Comparison of ENCODE assay signal across 21 mouse cellular contexts in genomic region chr3:93572058-93572791, GRCm38 (mm10). TPM values are rescaled to one million over a fixed set of nuclear protein-coding genes. Genes with fewer than 3 reads are reported as not detected.
A peak's percentile ranks its signal among the peaks of the same experiment; 100 is the strongest.
DNase-seq lines count a peak whose midpoint lies in the region; ATAC-seq and TF ChIP-seq lines count a peak whose summit lies in the region.
"Had no signal": no experiment of that assay in that cellular context is flagged by ENCODE, and none has a peak within 500 bp of the region (broad histone marks: within the 10 kb centered on the region; RNA-seq: fewer than 3 reads in every experiment).

No protein-coding gene starts in this region.

- no peaks in the 10 kb centered on the region for H3K9me3 ChIP-seq in forebrain, embryonic 15.5 days
- H3K9me3 ChIP-seq: embryonic facial prominence, embryonic 10.5 days; heart, embryonic 10.5 days; limb, embryonic 15.5 days; midbrain, embryonic 15.5 days had no signal

- ATAC-seq in forebrain, embryonic 15.5 days (replicated peaks): no peak
- ATAC-seq: forebrain, embryonic 16.5 days; hindbrain, postnatal 0 days; midbrain, embryonic 15.5 days had no signal

- H3K79me2 ChIP-seq in myocyte (ENCODE audit: control insufficient read depth, insufficient read depth): no peaks in the 10 kb centered on the region

- no peaks in the 10 kb centered on the region for H3K27me3 ChIP-seq in myocyte (ENCODE audit: control insufficient read depth, insufficient read depth, insufficient read length)
- H3K27me3 ChIP-seq in forebrain, embryonic 15.5 days: no peaks in the 10 kb centered on the region
- H3K27me3 ChIP-seq: limb, embryonic 15.5 days; midbrain, embryonic 15.5 days had no signal

- TF ChIP-seq POLR2A in myocyte (IDR thresholded peaks at IDR 0.05; ENCODE audit: insufficient read length, low read depth): no peak

- H3K9ac ChIP-seq in forebrain, embryonic 15.5 days (replicated peaks): no peak overlapping the region
- H3K9ac ChIP-seq: limb, embryonic 15.5 days; lung, embryonic 14.5 days; midbrain, embryonic 15.5 days had no signal

- H3K4me1 ChIP-seq in forebrain, embryonic 15.5 days: no peaks in the 10 kb centered on the region
- H3K4me1 ChIP-seq: embryonic facial prominence, embryonic 10.5 days; heart, embryonic 10.5 days; midbrain, embryonic 15.5 days had no signal

- no peak overlapping the region for H3ac ChIP-seq in myocyte (ENCODE audit: control insufficient read depth, insufficient read length)

- no peak overlapping the region for H3K4me3 ChIP-seq in myocyte
- no peak overlapping the region for H3K4me3 ChIP-seq in forebrain, embryonic 15.5 days
- H3K4me3 ChIP-seq: embryonic facial prominence, embryonic 10.5 days; erythroblast, embryonic 14.5 days; heart, embryonic 10.5 days; left cerebral cortex, adult 2 months; limb, embryonic 15.5 days; midbrain, embryonic 15.5 days had no signal

- WGBS in forebrain, embryonic 15.5 days: 71% methylated on average over 5 of the region's 5 CpGs

- H3K4me2 ChIP-seq in myocyte (ENCODE audit: low read depth): peak overlapping the region; percentile 32
- H3K4me2 ChIP-seq in forebrain, embryonic 15.5 days (replicated peaks): no peak overlapping the region
- H3K4me2 ChIP-seq: limb, embryonic 15.5 days; lung, embryonic 14.5 days; midbrain, embryonic 15.5 days had no signal

- H3K36me3 ChIP-seq in myocyte (ENCODE audit: control insufficient read depth, insufficient read depth): no peaks in the 10 kb centered on the region
- no peaks in the 10 kb centered on the region for H3K36me3 ChIP-seq in forebrain, embryonic 15.5 days
- H3K36me3 ChIP-seq: embryonic facial prominence, embryonic 10.5 days; G1E; heart, embryonic 10.5 days; limb, embryonic 15.5 days; midbrain, embryonic 15.5 days had no signal

- peak; percentile 69 for DNase-seq in heart, adult 11 months
- no peak for DNase-seq in heart, adult 18-20 months
- DNase-seq in Muller cell, postnatal 12 days (ENCODE audit: inconsistent ontology term): peak; percentile 82
- DNase-seq in adrenal gland, postnatal 36 days: peak; percentile 72 to 80
- no peak for DNase-seq in left cerebral cortex, adult 8-10 months (ENCODE audit: low spot score in 2 of 2)
- DNase-seq in left cerebral cortex, adult 9 months (ENCODE audit: low spot score in 2 of 2): no peak
- DNase-seq: cerebellum, adult 9-10 months; lung, embryonic 14.5 days; right cerebral cortex, postnatal 14 days; thymus, adult 18-20 months had no signal

- H3K27ac ChIP-seq in forebrain, embryonic 15.5 days (replicated peaks): no peak overlapping the region
- H3K27ac ChIP-seq: embryonic facial prominence, embryonic 10.5 days; heart, embryonic 10.5 days; hindbrain, postnatal 0 days; left cerebral cortex, adult 2 months; limb, embryonic 15.5 days; midbrain, embryonic 15.5 days had no signal

TF ChIP-seq in myocyte, 11 proteins besides CTCF, POLR2A, EP300 and RAD21:
- TF ChIP-seq TCF12 (IDR thresholded peaks at IDR 0.05; ENCODE audit: insufficient read depth, poor library complexity, severe bottlenecking): no peak
- peak; percentile 42 for TF ChIP-seq MAX (IDR thresholded peaks at IDR 0.05; ENCODE audit: low read depth)
- peak; percentile 65 for TF ChIP-seq USF1 (IDR thresholded peaks at IDR 0.05; ENCODE audit: low read depth)
TF ChIP-seq in myocyte: peak in this region for 2.

RNA-seq across cellular contexts. Expression of gene S100a10, which starts 17.3 kb away (rescaled TPM):
- total RNA-seq in heart, adult 18-20 months (2021): 100 to 1,000 TPM in 1 of 2 experiments, 10 to 100 TPM in 1; 92.1 to 100 TPM
- 100 to 1,000 TPM; 166 to 192 TPM for total RNA-seq in adrenal gland, postnatal 36 days (2021)
- polyA plus RNA-seq in myocyte (2012; fragmentation: generic; extraction: Trizol): 788 TPM
- total RNA-seq in left cerebral cortex, adult 8-10 months (2022): 10 to 100 TPM; 33.0 to 45.7 (median 33.9) TPM
- 114 and 115 TPM in 2 replicates for polyA plus RNA-seq in forebrain, embryonic 15.5 days (2015; fragmentation: Nextera tagmentation; extraction: Ambion mirVana)
- total RNA-seq: G1E had no signal
- polyA plus RNA-seq: G1E had no signal

RNA-seq across cellular contexts. Expression of gene S100a11, which starts 51.9 kb away (rescaled TPM):
- 10 to 100 TPM; 52.4 to 78.2 TPM for total RNA-seq in heart, adult 18-20 months (2021)
- 100 to 1,000 TPM; 207 to 231 TPM for total RNA-seq in adrenal gland, postnatal 36 days (2021)
- polyA plus RNA-seq in myocyte (2012; fragmentation: generic; extraction: Trizol): 1,972 TPM
- 10 to 100 TPM in 3 of 4 experiments, 1 to 10 TPM in 1; 8.2 to 14.0 (median 11.7) TPM for total RNA-seq in left cerebral cortex, adult 8-10 months (2022)
- 102 and 108 TPM in 2 replicates for polyA plus RNA-seq in forebrain, embryonic 15.5 days (2015; fragmentation: Nextera tagmentation; extraction: Ambion mirVana)
- total RNA-seq: G1E had no signal
- polyA plus RNA-seq: G1E had no signal

Comparison
In these comparisons a context has a peak if more than half of its experiments do, and no peak if none do; other contexts are left out.
1. DNase-seq: peak in heart, adult 11 months (single experiment), Muller cell, postnatal 12 days (single experiment) and adrenal gland, postnatal 36 days (2 of 2); none in heart, adult 18-20 months (0 of 2), left cerebral cortex, adult 8-10 months (0 of 2) and left cerebral cortex, adult 9 months (0 of 2).